Mouse (Mus musculus) bone marrow macrophage, adult 2 months (primary cell): ENCODE data around the gene Cinp.

Source experiments
- CTCF ChIP-seq: IDR thresholded peaks from 2 replicates; pipeline ENCODE4 v1.5.1; 2012; ENCODE audit warnings: low read depth, mild to moderate bottlenecking, low read length, moderate library complexity
- POLR2A ChIP-seq: IDR thresholded peaks from 2 replicates; pipeline ENCODE4 v1.6.1; 2012; ENCODE audit warnings: mild to moderate bottlenecking, low read depth, low read length, borderline replicate concordance

DNA sequence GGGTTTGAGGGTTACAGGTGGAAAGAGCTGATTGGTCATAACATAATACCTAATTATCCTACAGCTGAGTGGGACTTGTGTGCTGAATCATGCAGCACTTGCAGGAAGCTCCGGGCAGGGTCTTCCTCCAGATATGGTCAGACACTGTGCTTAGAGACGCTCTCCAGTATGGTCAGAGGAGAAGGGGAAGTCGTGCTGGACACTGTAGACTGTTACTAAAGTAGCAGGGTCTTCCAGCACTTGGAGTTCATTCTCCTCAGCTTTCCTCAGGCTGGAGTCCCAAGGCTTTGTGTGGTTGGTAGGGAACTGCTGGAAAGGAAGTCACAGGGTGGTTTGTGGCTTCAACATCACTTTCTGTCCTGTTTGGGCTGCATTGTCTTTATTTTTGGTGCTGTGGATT lies 18.9 kb upstream of the Cinp start:
- TF ChIP-seq CTCF (no peak), POLR2A (no peak)
